Mouse (Mus musculus) gastrocnemius, adult 2 months (tissue): ENCODE data around the gene Rai1. TPM values are rescaled to one million over a fixed set of nuclear protein-coding genes. Genes with fewer than 3 reads are reported as not detected.
A peak's percentile ranks its signal among the peaks of the same experiment; 100 is the strongest.

Source experiments
- DNase-seq: peaks from one replicate; pipeline ENCODE4 v3.0.0; 2022
- H3K27ac ChIP-seq: fragments of 200-600 bp; 2 replicates; pipeline ENCODE4 v1.8.1; 2022; ENCODE audit warnings: mild to moderate bottlenecking
- H3K4me3 ChIP-seq: fragments of 200-600 bp; 2 replicates; pipeline ENCODE4 v1.8.1; 2022; ENCODE audit warnings: mild to moderate bottlenecking, moderate library complexity
- CTCF ChIP-seq: fragments of 200-600 bp; IDR thresholded peaks from 2 replicates; pipeline ENCODE4 v1.8.1; 2022; ENCODE audit warnings: antibody characterized with exemption, mild to moderate bottlenecking, moderate library complexity
- intact Hi-C: fragments of 180-260 bp; cut with DNase I; formaldehyde crosslinking; loops from one replicate; pipeline ENCODE4 v1.15.1; 2025
- total RNA-seq, 2 experiments: library from RNA; stranded (reverse); gene quantifications; 2 replicates each; pipeline ENCODE4 v1.2.3; 2021

Rai1 gene
- total RNA-seq, 2 experiments from 2014 or later: 23.8 to 27.3 TPM

DNA sequence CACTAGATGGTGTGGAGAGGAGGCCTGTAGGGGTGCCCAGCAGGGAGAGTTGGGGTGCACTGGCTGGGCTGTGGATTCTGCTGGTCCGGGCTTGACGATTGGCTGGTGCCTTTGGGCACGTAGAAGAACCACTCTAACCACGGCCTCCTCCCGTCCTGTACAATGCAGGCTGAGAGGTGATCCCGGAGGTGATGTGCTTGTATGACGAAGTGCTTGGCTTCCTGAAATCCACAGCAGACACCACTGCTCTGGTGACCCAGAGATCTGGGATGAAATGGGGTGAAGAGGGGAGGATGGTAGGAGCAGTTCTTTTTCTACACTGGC lies 36.4 kb downstream of the Rai1 start:
- intact Hi-C loops: loop anchor here (2.0 to 5.0 kb wide), 2 partner anchors 32 to 34 kb away; partner anchors contain the start of gene Rai1
- DNase-seq: no peak
- no peak for TF ChIP-seq CTCF
- H3K27ac ChIP-seq: no peak overlapping the region
- H3K4me3 ChIP-seq: peak overlapping the region; percentile 28

DNA sequence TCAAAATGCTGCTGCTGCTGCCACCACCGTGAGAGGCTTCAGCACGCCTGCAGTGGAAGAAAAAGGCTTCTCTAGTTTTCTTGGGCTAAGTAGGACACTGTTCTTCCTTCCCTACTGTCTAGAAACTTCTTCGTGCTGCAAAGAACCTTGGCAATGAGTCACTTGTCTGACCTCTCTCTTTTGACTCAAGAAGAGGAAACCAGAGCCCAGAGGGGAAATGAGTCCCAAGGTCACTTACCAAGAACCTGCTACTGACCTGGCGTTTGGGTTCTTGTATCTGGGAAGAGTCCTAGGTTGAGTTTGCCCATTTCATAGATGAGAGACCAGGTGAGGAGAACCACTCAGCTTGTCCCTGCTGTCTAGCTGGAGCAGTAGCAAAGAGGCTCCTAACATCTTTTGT lies 38.3 kb downstream of the Rai1 start:
- Histone ChIP-seq H3K27ac (no peak overlapping the region), H3K4me3 (no peak overlapping the region)
- no peak for DNase-seq
- TF ChIP-seq CTCF: no peak
- intact Hi-C loops: loop anchor here (5.0 kb wide), 1 partner anchor 36 kb away; the partner anchor contains the start of gene Rai1

DNA sequence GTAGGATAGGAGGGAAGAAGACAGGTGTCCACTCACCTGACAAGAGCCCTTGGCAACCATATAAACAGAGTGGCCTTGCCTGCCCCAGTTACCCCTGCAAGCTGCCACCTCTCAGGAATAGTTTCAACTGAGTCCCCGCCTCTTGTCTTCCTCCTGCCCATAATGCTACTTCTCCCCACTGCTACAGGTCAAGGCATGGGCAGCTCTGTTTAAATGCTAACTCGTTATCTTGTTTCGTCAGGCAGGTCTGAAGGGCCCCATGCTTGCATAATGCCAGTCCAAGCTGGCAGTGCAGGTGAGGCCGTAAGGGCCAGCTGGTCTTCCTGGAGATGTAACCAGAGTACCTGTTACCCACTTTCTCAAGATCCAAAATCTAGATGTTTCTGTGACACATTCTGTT lies 41.4 kb downstream of the Rai1 start:
- no peak for DNase-seq
- intact Hi-C loops: no loop called here
- Histone ChIP-seq H3K4me3 (no peak overlapping the region), H3K27ac (no peak overlapping the region)
- TF ChIP-seq CTCF: no peak

DNA sequence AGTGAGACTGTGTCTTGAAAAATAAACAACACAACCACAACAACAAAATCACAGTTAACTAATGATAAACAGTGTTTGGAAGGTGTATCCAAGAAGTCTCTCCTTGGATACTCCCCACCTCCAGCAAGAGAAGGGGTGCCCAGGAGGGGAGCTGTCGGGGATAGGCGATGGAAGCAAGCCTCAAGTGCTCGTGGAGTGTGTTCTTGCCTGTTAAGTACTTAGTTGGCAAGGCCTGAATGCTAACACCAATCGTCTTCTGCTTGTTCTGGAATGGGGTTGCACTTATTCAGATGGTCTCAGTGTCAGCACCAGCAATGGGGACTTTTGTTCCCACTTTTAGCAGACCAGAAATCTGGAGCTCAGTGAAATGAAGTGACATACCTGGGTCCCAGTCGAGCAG lies 43.8 kb downstream of the Rai1 start:
- no peak for DNase-seq
- no peak for TF ChIP-seq CTCF
- Histone ChIP-seq H3K4me3 (no peak overlapping the region), H3K27ac (no peak overlapping the region)
- intact Hi-C loops: no loop called here

DNA sequence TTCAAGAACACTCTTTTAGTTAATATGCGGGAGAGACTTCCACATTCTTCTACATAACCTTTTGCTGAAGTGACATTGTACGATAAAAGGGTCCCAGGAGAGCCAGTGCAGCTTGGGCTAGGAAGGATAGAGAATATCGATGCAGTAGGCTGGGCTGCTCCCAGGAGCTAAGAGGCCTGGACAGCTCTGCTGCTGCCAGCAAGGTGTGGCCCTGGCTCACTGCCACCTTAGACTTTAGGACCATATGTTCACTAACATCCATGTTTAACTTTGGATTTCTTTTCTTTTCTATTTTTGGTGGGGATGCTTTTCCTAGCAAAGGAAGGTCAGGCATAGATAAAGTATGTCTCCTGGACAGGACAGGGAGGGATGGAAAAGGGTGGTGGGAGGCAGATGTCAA lies 44.3 kb downstream of the Rai1 start:
- Histone ChIP-seq H3K4me3 (no peak overlapping the region), H3K27ac (no peak overlapping the region)
- TF ChIP-seq CTCF: no peak
- no peak for DNase-seq
- intact Hi-C loops: no loop called here

DNA sequence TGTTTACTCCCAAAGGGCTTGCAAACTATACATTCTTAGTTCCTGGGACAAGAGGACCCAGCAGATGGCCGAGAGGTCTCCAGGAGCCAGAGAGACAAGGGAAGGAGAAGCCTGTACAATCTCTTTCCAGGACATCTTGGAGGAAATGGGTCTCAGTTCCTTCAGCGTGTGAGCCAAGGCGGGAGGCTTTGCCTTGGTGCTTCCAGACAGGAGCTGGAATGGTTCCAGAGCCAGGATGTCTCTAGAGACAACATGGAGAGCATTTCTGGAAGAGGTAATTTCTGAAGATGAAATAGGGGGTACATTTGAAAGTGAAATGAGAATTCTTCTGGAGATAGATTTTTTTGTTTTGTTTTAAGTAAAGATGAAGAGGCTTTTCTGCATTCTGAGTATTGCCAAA lies 45.9 kb downstream of the Rai1 start:
- Histone ChIP-seq H3K4me3 (no peak overlapping the region), H3K27ac (no peak overlapping the region)
- no peak for DNase-seq
- intact Hi-C loops: no loop called here
- no peak for TF ChIP-seq CTCF

DNA sequence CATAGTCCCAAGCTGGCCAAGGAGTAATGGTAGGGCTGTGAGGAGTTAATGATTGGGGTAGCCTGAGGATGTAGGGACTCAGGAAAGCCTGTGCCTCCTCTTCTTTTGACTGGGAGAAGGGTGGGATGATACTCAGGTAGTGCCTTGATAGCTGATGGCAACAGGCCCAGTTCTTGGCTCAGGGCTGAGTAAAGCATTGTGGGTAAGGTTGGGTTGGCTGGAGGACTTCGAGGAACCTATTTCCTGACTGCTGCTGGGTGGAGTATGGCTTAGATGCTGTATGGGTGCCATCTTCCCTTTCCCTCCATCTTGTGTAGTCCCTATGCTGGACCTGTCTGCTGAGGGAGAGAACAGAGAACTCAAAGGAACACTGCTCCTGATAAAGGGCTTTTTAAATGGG lies 47.5 kb downstream of the Rai1 start:
- TF ChIP-seq CTCF: no peak
- Histone ChIP-seq H3K27ac (no peak overlapping the region), H3K4me3 (no peak overlapping the region)
- DNase-seq: no peak
- intact Hi-C loops: no loop called here

DNA sequence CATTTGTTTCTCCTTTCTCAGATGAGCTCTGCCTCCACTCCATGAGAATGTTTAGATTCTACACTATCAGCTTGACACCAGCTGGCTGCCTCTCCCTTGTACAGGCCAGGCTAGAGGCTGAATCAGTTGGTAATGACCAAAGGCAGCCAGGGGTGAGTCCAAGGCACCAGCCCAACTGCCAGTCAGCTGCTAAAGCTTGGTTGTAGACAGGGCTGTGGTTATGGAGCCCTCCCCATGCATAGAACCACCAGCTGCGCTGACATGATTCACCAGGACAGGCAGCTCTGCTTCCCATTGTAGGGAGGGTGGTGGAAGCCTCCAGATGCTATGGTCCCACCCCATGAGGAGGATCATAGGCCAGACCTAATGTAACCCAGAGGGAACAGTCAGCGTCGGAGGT lies 49.1 kb downstream of the Rai1 start:
- Histone ChIP-seq H3K4me3 (no peak overlapping the region), H3K27ac (no peak overlapping the region)
- no peak for DNase-seq
- intact Hi-C loops: no loop called here
- no peak for TF ChIP-seq CTCF

DNA sequence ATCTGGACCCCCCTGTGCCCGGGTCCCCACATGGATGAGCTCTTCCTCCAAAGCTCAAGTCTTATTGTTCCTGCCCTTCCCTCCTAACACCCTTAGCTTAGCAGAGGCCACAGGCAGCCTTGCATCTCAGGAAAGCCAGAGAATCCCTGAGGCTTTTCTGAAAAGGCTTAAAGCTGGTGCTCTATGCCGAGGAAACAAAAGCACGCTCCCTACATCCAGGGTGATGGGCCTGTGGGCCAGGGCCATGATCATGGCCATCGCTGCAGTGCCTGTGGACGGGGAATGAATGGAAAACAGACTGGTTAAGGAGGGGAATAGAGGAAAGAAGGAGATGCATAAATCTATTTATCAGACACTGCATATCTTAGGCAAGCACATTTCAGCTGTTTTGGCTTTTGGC lies 50.9 kb downstream of the Rai1 start:
- DNase-seq: no peak
- no peak for TF ChIP-seq CTCF
- intact Hi-C loops: no loop called here
- Histone ChIP-seq H3K27ac (no peak overlapping the region), H3K4me3 (no peak overlapping the region)

DNA sequence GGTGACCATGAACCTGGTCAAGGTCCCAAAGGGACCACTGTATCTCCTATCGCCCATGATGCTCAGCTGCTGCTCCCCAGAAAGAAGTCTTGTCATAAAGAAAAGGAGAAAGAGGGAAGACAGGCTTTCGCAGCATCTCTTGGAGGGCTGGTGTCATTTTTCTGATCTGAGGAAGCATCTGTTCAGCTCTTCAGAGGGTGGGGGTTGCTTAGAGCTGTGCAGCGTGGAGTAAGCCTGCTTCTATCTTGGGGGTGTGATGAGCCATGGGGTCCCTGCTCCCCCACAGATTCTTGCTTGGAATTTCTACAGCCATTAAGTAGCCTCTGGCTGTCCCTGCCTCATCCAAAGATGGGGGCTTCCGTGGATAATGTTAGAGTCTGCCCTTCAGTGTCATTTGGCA lies 53.5 kb downstream of the Rai1 start:
- no peak overlapping the region for H3K4me3 ChIP-seq
- intact Hi-C loops: no loop called here
- DNase-seq: no peak
- H3K27ac ChIP-seq: no peak overlapping the region
- no peak for TF ChIP-seq CTCF

DNA sequence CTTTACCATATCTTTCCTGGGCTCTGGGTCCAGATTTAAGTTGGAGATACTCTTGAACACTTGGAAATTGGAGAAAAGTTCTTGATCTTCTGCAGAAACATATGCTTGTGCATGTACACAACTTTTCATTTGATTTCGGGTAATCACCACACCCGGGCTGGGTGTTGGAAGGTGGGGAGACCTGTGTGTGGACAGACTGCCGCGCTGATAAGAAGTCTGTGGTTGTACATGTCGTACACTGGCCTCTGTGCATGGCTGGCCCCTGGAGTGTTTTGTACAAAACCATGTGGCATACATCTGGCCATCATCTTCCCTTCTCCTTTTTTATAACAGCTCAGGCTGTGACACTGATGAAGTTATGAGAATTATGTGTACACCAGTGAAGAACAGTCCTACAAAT lies 55.1 kb downstream of the Rai1 start:
- Histone ChIP-seq H3K4me3 (no peak overlapping the region), H3K27ac (no peak overlapping the region)
- intact Hi-C loops: no loop called here
- no peak for DNase-seq
- TF ChIP-seq CTCF: no peak

DNA sequence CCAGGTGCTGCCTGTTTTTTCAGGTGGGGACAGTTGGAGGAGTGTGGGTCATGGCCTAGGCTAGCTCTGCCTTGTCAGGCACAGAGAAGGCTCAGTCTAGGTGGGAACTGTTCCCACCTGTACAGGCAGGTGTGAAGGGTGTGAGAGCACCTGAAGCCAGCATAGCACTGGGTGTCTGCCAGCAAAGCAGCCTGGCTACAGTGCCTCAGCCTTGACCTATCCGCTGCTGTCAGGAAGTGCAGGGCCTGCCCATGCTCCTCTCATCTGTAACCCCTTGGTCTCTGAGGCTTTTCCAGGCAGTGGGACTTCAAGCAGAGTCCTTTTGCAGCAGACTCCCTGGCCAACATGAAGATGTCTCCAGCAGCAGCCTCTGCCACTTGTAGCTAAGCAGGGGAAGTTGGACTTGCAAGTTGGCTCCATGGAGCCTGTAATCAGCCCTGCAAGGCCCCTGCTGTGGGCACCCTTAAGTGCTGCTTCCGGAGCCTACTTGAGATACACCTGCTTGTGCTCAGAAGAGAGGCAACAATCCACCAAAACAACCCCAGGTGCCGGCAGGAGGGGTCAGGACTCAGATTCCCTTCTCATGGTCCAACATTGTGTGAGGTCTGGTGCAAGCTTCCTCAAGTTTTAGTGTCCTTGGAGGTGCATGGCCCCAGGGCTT lies 55.8 kb downstream of the Rai1 start:
- intact Hi-C loops: no loop called here

DNA sequence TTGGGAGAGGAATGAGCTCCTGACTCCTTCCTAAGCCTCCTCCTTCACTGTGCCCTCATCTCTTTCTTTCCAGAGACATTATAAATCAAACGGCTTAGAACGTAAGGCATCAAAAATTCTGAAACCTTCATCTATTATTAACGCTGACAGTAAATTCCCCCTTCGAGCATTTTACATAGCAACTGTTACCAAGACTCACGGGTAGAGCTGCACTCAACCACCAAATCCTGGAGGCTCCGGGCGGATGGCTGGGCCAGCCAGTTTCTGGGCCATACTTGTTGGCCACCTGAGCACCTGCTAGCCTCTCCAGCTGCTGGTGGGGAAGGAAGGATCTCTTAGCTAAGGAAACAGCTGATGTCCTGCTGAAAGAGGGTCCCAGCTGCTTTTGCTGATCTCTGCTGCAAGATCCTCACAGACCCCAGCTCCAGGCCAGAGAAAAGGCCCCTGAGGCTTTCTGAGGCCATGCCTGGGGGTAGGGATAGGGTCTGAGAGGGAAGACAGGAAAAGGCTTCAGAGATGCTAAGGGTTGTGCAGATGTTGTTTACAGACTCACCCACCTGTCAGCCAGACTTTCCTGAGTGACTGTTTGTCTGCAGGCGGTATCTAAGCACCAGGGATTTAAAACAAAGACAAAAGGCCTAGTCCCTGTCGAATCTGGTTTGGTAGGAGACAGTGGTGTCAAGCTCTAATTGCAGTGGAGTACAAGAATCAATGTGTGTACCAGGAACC lies 56.5 kb downstream of the Rai1 start:
- H3K4me3 ChIP-seq: no peak overlapping the region
- DNase-seq: no peak
- no peak overlapping the region for H3K27ac ChIP-seq
- intact Hi-C loops: no loop called here
- no peak for TF ChIP-seq CTCF

More for the DNA sequence above, 55.8 kb downstream of the Rai1 start:
- Histone ChIP-seq H3K27ac (no peak overlapping the region), H3K4me3 (no peak overlapping the region)
- no peak for TF ChIP-seq CTCF
- DNase-seq: no peak

DNA sequence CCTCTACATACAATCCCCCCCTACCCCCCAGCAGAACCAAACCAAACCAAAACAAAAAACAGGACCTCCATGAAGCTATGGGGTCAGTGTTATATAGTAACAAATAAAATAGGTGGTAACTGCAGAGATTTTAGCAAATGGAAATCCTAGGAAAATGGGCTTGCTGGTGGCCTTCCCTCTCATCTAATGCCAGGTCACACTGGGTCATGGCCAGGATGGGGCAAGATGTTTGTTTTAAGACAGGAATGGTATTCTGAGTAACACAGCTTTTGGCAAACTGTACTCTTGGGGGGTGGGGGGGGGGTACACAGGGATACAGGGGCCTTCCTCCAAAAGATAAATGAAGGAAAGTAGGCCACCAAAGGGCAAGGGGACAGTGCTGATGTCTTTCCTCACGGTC lies 57.7 kb downstream of the Rai1 start:
- TF ChIP-seq CTCF: no peak
- no peak overlapping the region for H3K27ac ChIP-seq
- H3K4me3 ChIP-seq: no peak overlapping the region
- intact Hi-C loops: no loop called here
- no peak for DNase-seq
